Mouse (Mus musculus) bone marrow macrophage, adult 2 months (primary cell): ENCODE results near the gene Hist1h3f.

Experiments
- CTCF ChIP-seq: IDR thresholded peaks from 2 replicates; pipeline ENCODE4 v1.5.1; 2012; ENCODE audit warnings: low read depth, mild to moderate bottlenecking, low read length, moderate library complexity
- POLR2A ChIP-seq: IDR thresholded peaks from 2 replicates; pipeline ENCODE4 v1.6.1; 2012; ENCODE audit warnings: mild to moderate bottlenecking, low read depth, low read length, borderline replicate concordance

GRCm38 (mm10) chr13:23577835-23578234 is 34.0 kb downstream of the Hist1h3f start:
- TF ChIP-seq CTCF: no peak
- no peak for TF ChIP-seq POLR2A
